Mouse (Mus musculus) liver, embryonic 15.5 days (tissue): ENCODE data around the gene Ssh2. TPM values are rescaled to one million over a fixed set of nuclear protein-coding genes. Genes with fewer than 3 reads are reported as not detected.

Experiments
- ATAC-seq: fragments of 200-750 bp; cut with Nextera tagmentation; 2 replicates; pipeline ENCODE4 v1.8.0; 2017; ENCODE audit warnings: moderate number of reproducible peaks, mild to moderate bottlenecking, moderate library complexity; ENCODE audit not compliant: insufficient read depth
- H3K27ac ChIP-seq: fragments of 300-500 bp; sonication (generic); replicated peaks from 2 replicates; pipeline ENCODE4 v1.5.1; 2015; ENCODE audit warnings: mild to moderate bottlenecking, inconsistent platforms
- H3K27me3 ChIP-seq: fragments of 300-500 bp; sonication (generic); 2 replicates; pipeline ENCODE4 v1.6.1; 2015; ENCODE audit warnings: mild to moderate bottlenecking, inconsistent platforms
- H3K36me3 ChIP-seq: fragments of 300-500 bp; sonication (generic); replicated peaks from 2 replicates; pipeline ENCODE4 v1.6.1; 2015; ENCODE audit warnings: moderate library complexity, mild to moderate bottlenecking, inconsistent platforms
- H3K4me1 ChIP-seq: fragments of 300-500 bp; sonication (generic); replicated peaks from 2 replicates; pipeline ENCODE4 v1.6.1; 2015; ENCODE audit warnings: inconsistent platforms
- H3K4me2 ChIP-seq: fragments of 300-500 bp; sonication (generic); 2 replicates; pipeline ENCODE4 v1.6.1; 2015; ENCODE audit warnings: moderate library complexity, mild to moderate bottlenecking, inconsistent platforms
- H3K4me3 ChIP-seq: fragments of 300-500 bp; sonication (generic); replicated peaks from 2 replicates; pipeline ENCODE4 v1.5.1; 2015; ENCODE audit warnings: mild to moderate bottlenecking, inconsistent platforms
- H3K9ac ChIP-seq: fragments of 300-500 bp; sonication (generic); 2 replicates; pipeline ENCODE4 v1.6.1; 2015; ENCODE audit warnings: moderate library complexity, mild to moderate bottlenecking, inconsistent platforms
- H3K9me3 ChIP-seq: fragments of 300-500 bp; sonication (generic); replicated peaks from 2 replicates; pipeline ENCODE4 v1.6.1; 2016; ENCODE audit warnings: inconsistent platforms
- WGBS: fragments of 180-500 bp; shearing (Covaris S2); methylation state at CpG from one replicate; pipeline ENCODE4 v1.1.7; 2015; ENCODE audit warnings: mixed read lengths; ENCODE audit not compliant: insufficient replicate concordance; 5-methylcytosine and 5-hydroxymethylcytosine counted together
- polyA plus RNA-seq: library from polyadenylated mRNA; unstranded; fragments of >200 nt; fragmentation: Nextera tagmentation; extraction: Ambion mirVana; gene quantifications from 2 replicates; pipeline ENCODE4 v1.2.1, GENCODE M21; 2015

The Ssh2 gene
- polyA plus RNA-seq, 1 experiment from 2014 or later: 3.9 TPM

DNA sequence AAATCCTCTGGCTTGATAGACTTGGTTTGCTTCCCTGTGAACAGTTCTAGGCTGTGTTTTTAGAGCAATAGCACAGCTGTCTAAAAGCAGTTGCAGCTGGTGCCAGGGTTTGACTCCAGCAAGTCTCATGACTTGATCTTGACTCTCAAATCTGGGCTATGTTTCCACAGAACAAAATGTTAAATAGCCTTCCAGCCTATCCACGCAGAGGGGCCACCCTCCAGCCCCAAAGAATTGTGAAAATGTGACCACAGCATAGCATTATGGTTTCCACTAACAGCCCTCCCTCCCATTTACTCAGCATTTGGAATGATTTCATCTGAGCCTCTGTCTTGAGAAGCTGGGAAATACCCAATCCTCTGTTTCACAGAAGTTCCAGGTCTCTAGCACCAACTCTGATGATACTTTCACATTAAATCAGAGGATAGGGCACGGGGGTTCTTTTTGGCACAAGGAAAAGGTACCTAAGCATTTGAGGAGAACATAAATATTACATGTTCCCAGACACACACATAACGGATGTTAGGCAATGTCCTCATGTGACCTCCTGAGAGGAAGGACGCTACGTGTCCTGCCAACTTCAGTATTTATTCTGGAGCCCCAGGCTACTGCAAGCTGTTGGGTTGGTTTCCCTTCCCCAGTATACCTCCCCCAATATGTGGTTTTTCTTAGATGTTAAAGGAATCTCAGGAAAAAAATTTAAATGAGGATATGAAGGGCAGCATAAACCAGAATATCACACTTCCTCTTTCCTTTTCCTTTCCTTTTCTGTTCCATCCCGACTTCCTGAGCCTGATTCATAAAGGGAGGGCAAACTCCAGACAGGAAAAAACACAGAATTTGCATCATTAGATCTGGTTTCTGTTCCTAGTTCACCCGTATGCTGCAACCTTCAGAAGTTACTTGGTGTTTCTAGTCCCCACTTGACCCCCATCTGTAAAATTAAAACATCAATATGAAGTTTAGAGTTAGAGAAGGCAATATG is 226.4 kb downstream of the Ssh2 start:
- H3K9me3 ChIP-seq: no peaks in the 10 kb centered on the region
- H3K27me3 ChIP-seq: no peaks in the 10 kb centered on the region
- peaks cover 28% of the 10 kb centered on the region for H3K4me1 ChIP-seq
- H3K27ac ChIP-seq: no peak overlapping the region
- H3K9ac ChIP-seq: no peak overlapping the region
- WGBS: 53% methylated on average over 7 of the region's 7 CpGs
- H3K4me3 ChIP-seq: no peak overlapping the region
- H3K4me2 ChIP-seq: 0 out of 2 replicates have a peak overlapping the region, but pooled peaks have one; percentile 5
- H3K36me3 ChIP-seq: peaks cover 16% of the 10 kb centered on the region
- ATAC-seq: no peak

DNA sequence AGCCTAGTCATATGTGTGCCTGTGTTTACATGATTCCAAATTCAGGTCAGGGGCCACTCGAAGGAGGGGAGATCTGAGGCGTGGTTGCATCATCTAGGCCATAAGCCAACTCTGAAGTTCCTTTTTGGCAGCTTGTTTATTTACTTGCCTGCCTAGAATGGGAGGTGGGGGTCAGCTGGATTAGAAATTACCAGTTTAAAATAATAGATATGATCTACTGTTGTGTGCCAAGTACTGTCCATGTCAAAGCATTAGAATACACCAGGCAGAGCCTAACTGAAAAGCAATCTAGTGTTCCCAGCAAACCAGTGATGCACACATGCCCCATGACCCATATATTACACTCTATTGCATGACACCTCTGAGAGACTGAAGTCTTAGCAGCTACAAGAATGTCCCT is 228.9 kb downstream of the Ssh2 start:
- H3K27ac ChIP-seq: no peak overlapping the region
- H3K27me3 ChIP-seq: no peaks in the 10 kb centered on the region
- no peak overlapping the region for H3K4me2 ChIP-seq
- H3K9me3 ChIP-seq: no peaks in the 10 kb centered on the region
- 39% methylated on average over 2 of the region's 2 CpGs for WGBS
- H3K4me1 ChIP-seq: peaks cover 29% of the 10 kb centered on the region
- H3K36me3 ChIP-seq: peaks cover 18% of the 10 kb centered on the region
- no peak overlapping the region for H3K9ac ChIP-seq
- H3K4me3 ChIP-seq: no peak overlapping the region
- ATAC-seq: no peak

DNA sequence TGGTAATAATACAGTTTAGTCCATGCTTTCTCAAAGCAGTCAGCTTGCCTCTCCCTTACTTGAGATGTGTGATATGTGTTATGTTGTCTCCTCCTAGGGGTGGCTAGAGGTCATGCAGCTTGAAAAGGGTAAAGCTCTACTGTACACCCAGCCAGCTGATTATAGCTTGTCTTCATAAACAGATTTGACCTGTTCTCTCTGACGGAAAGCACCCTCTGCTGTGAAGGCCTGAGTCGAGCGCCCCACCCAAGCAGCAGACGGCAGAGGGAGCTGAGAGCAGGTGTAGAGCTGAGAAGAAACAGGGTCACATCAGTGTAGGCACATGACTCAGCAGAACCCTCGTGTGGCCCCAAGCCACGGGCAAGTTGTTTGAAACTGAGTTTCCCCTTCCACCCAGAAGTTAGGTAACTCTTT is 230.5 kb downstream of the Ssh2 start:
- WGBS: 14% methylated on average over 6 of the region's 6 CpGs
- H3K27ac ChIP-seq: peak overlapping the region; percentile 39
- H3K27me3 ChIP-seq: no peaks in the 10 kb centered on the region
- H3K9me3 ChIP-seq: no peaks in the 10 kb centered on the region
- peaks cover 21% of the 10 kb centered on the region for H3K36me3 ChIP-seq
- 0 out of 2 replicates have a peak overlapping the region, but pooled peaks have one; percentile 13 for H3K4me2 ChIP-seq
- H3K4me3 ChIP-seq: no peak overlapping the region
- peak; percentile 84 for ATAC-seq
- peaks cover 29% of the 10 kb centered on the region for H3K4me1 ChIP-seq
- no peak overlapping the region for H3K9ac ChIP-seq

DNA sequence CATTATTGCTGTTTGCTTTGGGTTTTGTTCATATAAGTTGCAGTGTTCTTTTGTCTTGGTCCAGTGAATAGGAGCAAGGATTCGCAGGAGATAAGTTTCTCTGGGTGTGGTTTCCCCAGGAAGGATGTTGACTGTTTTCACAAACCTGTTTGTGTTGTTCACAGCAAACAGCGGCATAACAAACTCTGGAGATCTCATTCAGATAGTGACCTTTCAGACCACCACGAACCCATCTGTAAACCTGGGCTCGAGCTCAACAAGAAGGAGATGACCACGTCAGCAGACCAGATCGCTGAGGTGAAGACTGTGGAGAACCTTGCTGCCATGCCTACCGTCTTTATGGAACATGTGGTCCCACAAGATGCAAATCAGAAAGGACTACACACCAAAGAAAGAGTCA is 233.1 kb downstream of the Ssh2 start:
- H3K27me3 ChIP-seq: no peaks in the 10 kb centered on the region
- H3K36me3 ChIP-seq: peaks cover 27% of the 10 kb centered on the region
- no peak overlapping the region for H3K9ac ChIP-seq
- H3K9me3 ChIP-seq: no peaks in the 10 kb centered on the region
- H3K4me2 ChIP-seq: no peak overlapping the region
- H3K27ac ChIP-seq: no peak overlapping the region
- no peak overlapping the region for H3K4me3 ChIP-seq
- H3K4me1 ChIP-seq: peaks cover 24% of the 10 kb centered on the region
- ATAC-seq: no peak
- 77% methylated on average over 7 of the region's 7 CpGs for WGBS

DNA sequence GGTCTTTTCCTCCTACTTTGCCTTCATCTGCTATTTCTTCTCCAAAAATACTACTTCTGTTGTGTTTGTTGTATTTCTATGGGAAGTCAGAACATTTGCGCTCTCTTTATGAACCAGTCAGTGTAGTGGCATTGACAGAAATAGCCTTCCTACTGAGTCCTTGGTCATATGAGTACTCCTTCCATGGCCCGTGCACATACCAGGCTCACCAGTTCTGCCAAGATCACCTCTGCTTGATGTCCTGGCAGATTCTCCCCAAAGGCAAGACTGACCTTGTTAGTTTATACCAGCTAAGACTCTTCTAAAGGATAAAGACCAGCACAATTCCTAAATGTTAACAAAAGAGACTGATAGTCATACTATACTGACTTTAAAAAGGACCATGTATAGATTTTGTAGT is 235.6 kb downstream of the Ssh2 start:
- H3K9me3 ChIP-seq: no peaks in the 10 kb centered on the region
- H3K4me1 ChIP-seq: peaks cover 8% of the 10 kb centered on the region
- no peak overlapping the region for H3K4me2 ChIP-seq
- H3K36me3 ChIP-seq: peaks cover 42% of the 10 kb centered on the region
- 84% methylated on average over 2 of the region's 2 CpGs for WGBS
- H3K27ac ChIP-seq: no peak overlapping the region
- no peak overlapping the region for H3K4me3 ChIP-seq
- ATAC-seq: no peak
- H3K27me3 ChIP-seq: no peaks in the 10 kb centered on the region
- no peak overlapping the region for H3K9ac ChIP-seq

DNA sequence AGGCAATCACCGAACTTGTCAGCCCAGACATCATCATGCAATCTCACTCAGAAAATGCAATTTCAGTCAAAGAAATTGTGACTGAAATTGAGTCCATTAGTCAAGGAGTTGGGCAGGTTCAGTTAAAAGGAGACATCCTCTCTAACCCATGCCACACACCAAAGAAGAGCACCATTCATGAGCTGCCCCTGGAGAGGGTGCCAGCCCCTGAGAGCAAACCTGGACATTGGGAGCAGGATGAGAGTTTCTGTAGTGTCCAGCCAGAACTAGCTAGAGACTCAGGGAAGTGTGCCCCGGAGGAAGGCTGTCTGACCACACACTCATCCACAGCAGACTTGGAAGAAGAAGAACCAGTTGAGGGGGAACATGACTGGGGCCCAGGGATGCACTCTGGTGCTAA is 237.3 kb downstream of the Ssh2 start:
- 89% methylated on average over 2 of the region's 2 CpGs for WGBS
- ATAC-seq: no peak

DNA sequence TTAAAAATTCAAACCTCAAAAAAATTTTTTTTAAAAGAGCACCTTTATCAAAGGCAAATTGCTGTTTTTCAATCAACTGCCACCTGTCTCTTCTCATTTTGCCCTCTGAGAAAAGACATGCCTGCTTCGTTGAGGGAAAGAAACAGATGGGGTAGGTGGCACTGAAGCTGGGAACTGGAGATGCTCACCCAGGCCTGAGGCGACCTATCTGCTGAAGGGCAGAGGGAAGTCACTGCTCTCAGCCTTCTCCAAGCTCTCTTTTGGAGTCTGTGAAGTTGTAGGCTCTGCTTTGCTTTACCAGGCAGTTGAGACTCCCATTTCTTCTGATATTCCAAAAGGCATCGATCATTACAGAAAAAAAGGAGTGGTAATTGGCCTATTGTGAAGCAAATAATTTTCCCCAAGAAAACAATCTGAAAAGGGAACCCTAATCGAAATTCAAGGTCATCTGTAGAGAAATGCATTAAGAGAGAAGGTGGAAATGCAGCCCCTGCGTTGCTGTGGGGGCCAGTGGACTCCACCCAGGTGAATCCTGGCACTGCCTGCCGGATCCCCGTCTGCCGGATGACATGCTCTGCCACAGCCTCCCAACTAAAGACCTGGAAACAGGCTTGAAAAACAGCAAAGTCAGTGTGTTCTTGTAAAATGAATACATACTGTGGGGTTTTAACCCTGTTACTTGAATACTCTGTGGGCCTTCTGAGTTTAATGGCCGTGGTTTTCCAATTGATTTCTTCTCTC is 239.9 kb downstream of the Ssh2 start:
- H3K4me2 ChIP-seq: no peak overlapping the region
- H3K27me3 ChIP-seq: peaks cover 16% of the 10 kb centered on the region
- peaks cover 30% of the 10 kb centered on the region for H3K36me3 ChIP-seq
- H3K27ac ChIP-seq: no peak overlapping the region
- no peak overlapping the region for H3K4me3 ChIP-seq
- ATAC-seq: no peak
- H3K4me1 ChIP-seq: no peaks in the 10 kb centered on the region
- WGBS: 75% methylated on average over 9 of the region's 9 CpGs
- no peaks in the 10 kb centered on the region for H3K9me3 ChIP-seq
- no peak overlapping the region for H3K9ac ChIP-seq

More for the DNA sequence above, 237.3 kb downstream of the Ssh2 start:
- Histone ChIP-seq H3K4me2 (no peak overlapping the region), H3K27me3 (no peaks in the 10 kb centered on the region), H3K4me3 (no peak overlapping the region), H3K27ac (no peak overlapping the region), H3K9me3 (no peaks in the 10 kb centered on the region), H3K9ac (no peak overlapping the region), H3K4me1 (no peaks in the 10 kb centered on the region), H3K36me3 (peaks cover 42% of the 10 kb centered on the region)

DNA sequence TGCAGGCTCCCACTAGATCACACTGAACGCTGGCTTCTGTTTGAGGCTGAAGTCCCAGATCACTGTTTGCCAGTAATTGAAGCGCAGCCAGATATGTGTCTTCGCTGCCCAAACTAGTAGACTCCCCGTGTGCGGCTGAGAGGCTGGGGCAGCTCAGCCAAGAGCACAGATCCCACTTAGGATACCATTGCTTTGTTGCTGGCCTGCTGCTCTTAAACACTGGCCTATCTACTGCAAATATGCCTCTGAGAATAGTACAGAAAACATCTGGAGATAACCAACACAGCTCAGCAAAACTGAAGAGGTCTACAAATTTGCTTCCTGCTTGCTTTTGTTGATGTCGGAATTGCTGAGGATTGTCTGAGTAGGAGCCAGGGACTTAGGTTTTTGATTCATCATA is 240.8 kb downstream of the Ssh2 start:
- Histone ChIP-seq H3K27me3 (peaks cover 25% of the 10 kb centered on the region), H3K27ac (no peak overlapping the region), H3K4me1 (0 out of 2 replicates have a peak, but pooled peaks cover 1% of the 10 kb centered on the region), H3K4me3 (no peak overlapping the region), H3K4me2 (no peak overlapping the region), H3K36me3 (peaks cover 27% of the 10 kb centered on the region), H3K9ac (no peak overlapping the region), H3K9me3 (no peaks in the 10 kb centered on the region)
- no peak for ATAC-seq
- WGBS: 69% methylated on average over 6 of the region's 6 CpGs

DNA sequence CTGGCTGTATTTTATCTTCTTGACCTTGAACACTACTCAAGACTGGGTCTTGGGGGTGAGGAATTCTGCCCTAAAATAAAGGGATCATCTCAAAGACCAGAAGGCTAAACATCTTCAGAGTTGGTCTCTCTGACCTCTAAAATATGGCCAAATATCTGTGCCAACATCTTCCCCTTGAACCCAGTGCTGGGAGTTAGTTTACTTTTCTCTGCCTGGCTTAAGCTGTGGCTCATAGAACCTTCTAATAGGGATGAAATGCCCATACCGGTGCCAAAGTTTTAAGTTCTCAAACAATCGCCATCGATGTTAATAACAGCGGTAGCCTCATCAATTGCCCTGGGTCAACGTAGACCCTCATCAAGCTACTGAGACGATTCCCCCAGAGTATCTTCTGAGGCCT is 245.8 kb downstream of the Ssh2 start:
- Histone ChIP-seq H3K27me3 (peaks cover 74% of the 10 kb centered on the region), H3K36me3 (no peaks in the 10 kb centered on the region), H3K4me2 (peak overlapping the region; percentile 77), H3K4me1 (peaks cover 13% of the 10 kb centered on the region), H3K9ac (no peak overlapping the region), H3K9me3 (no peaks in the 10 kb centered on the region), H3K27ac (no peak overlapping the region), H3K4me3 (peak overlapping the region; percentile 52)
- WGBS: 4% methylated on average over 6 of the region's 6 CpGs
- no peak for ATAC-seq

DNA sequence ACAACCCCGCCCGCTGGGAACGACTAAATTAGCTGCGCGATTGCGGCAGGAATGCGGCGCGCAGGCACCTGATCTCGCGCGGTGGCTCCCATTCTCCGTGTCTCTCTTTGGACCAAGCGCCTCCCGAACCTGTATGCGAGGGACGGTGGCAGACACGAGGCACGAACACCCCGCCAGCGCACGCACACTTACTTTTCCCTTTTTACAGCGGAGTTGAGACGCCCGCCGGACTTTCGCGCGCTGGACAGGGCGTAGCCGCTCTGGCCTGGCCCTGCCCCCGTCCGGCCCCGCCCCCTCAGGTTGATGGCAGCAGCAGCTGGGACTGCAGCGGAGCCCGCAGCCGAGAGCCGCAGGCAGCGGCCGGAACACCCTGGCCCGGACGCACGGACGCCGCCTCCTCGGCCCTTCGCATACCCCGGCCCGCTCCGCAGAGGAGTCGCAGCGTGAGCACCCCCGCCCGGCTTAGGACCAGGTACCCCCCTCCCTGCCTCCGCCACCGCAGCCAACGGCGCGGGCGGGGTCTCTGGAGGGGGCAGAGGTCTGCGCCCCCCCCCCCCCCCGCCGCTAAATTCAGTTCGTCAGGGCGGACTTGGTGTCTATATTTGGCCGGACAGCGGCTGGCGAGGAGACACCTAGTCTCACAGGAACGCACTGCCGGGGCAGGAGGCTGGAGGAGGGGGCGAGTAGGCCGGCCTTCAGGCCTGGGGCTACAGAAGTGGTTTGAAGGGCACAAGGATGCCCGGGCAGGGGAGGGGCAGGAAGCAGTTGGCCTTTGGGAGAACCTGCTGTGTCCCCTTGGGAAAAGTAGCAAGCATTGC is 246.4 kb downstream of the Ssh2 start, which contains the start of gene Coro6:
Coro6 (plus strand) TSS at position 129 of the 818 bp plus-strand sequence.
- ATAC-seq: peak; percentile 48; the same call in 1 of the 2 replicates
- Histone ChIP-seq H3K9ac (no peak within 1 kb of the TSS), H3K27ac (no peak within 1 kb of the TSS), H3K4me2 (peak within 1 kb of the TSS; percentile 77), H3K4me1 (peaks cover 19% of the 10 kb centered on the region), H3K4me3 (peak within 1 kb of the TSS; percentile 52), H3K9me3 (no peaks in the 10 kb centered on the region), H3K36me3 (no peaks in the 10 kb centered on the region), H3K27me3 (peaks cover 81% of the 10 kb centered on the region)
- WGBS: under 1% methylated on average over 73 of the region's 73 CpGs
